Mouse (Mus musculus) G1E (cell line): ENCODE measurements around the gene Chn2.

ENCODE experiments used
- CTCF ChIP-seq: IDR thresholded peaks from 2 replicates; pipeline ENCODE4 v1.5.1; 2012; ENCODE audit warnings: low read depth, low read length, inconsistent platforms, mixed read lengths
- GATA1 ChIP-seq: IDR thresholded peaks from 2 replicates; pipeline ENCODE4 v1.6.1; 2012; ENCODE audit warnings: borderline replicate concordance, low read length, inconsistent platforms, mixed read lengths
- GATA2 ChIP-seq: IDR thresholded peaks from 2 replicates; pipeline ENCODE4 v1.6.1; 2012; ENCODE audit warnings: low read depth, low read length, inconsistent platforms, borderline replicate concordance
- POLR2AphosphoS5 ChIP-seq: IDR thresholded peaks from 2 replicates; pipeline ENCODE4 v1.6.1; 2012; ENCODE audit warnings: low read depth, low read length, inconsistent platforms; ENCODE audit not compliant: insufficient replicate concordance
- TAL1 ChIP-seq: conservative IDR thresholded peaks from 2 replicates; pipeline ENCODE4 v1.6.1; 2012; ENCODE audit warnings: low read depth, low read length, inconsistent platforms, mixed read lengths

- TF ChIP-seq CTCF: no peak
- TF ChIP-seq TAL1: no peak
- no peak for TF ChIP-seq POLR2AphosphoS5
- no peak for TF ChIP-seq GATA1
- TF ChIP-seq GATA2: no peak
These were observed 47.0 kb upstream of the Chn2 start for GRCm38 (mm10) chr6:53992386-53992785.
